Mouse (Mus musculus) MEL (cell line): ENCODE results near the gene Tmem109. TPM values are rescaled to one million over a fixed set of nuclear protein-coding genes. Genes with fewer than 3 reads are reported as not detected.

Experiments used
- DNase-seq: peaks from one replicate; pipeline ENCODE4 v3.0.0; 2011; ENCODE audit warnings: low read depth, low spot score
- H3K27ac ChIP-seq: 2 replicates; pipeline ENCODE4 v1.5.1; 2012; ENCODE audit warnings: low read depth, mild to moderate bottlenecking, control low read depth, low read length, moderate library complexity; ENCODE audit not compliant: control insufficient read depth
- H3K27me3 ChIP-seq, 2 experiments: fragments of 150-350 bp in 1 of 2; sonication (generic) in 1 of 2; 2 replicates each; pipeline ENCODE4 v1.6.1; 2012; ENCODE audit warnings: low read length in 2 of 2, mild to moderate bottlenecking in 2 of 2, improper control_type of control experiment in 1 of 2, moderate library complexity in 1 of 2; ENCODE audit not compliant: insufficient read depth in 2 of 2, control insufficient read depth in 1 of 2
- H3K36me3 ChIP-seq, 2 experiments: 2 replicates each; pipeline ENCODE4 v1.6.1; 2012 to 2014; ENCODE audit warnings: low read length in 2 of 2, improper control_type of control experiment in 1 of 2, inconsistent platforms in 1 of 2, mild to moderate bottlenecking in 1 of 2; ENCODE audit not compliant: insufficient read depth in 2 of 2, control insufficient read depth in 1 of 2
- H3K4me1 ChIP-seq, 2 experiments: fragments of 150-350 bp in 1 of 2; sonication (generic) in 1 of 2; 2 replicates each; pipeline ENCODE4 v1.6.1; 2012; ENCODE audit warnings: low read length in 2 of 2, improper control_type of control experiment in 1 of 2, mild to moderate bottlenecking in 1 of 2; ENCODE audit not compliant: insufficient read depth in 2 of 2, control insufficient read depth in 1 of 2
- H3K4me3 ChIP-seq, 2 experiments: fragments of 150-350 bp in 1 of 2; sonication (generic) in 1 of 2; 2 replicates each; pipeline ENCODE4 v1.5.1; 2012; ENCODE audit warnings: low read depth in 2 of 2, low read length in 2 of 2, mild to moderate bottlenecking in 2 of 2, moderate library complexity in 2 of 2, control low read depth in 1 of 2, improper control_type of control experiment in 1 of 2; ENCODE audit not compliant: control insufficient read depth in 1 of 2, insufficient read depth in 1 of 2
- H3K79me2 ChIP-seq: 2 replicates; pipeline ENCODE4 v1.6.1; 2012; ENCODE audit warnings: mild to moderate bottlenecking, low read length, moderate library complexity; ENCODE audit not compliant: control insufficient read depth, poor library complexity, insufficient read depth
- H3K9ac ChIP-seq: 2 replicates; pipeline ENCODE4 v1.6.1; 2012; ENCODE audit warnings: low read depth, mild to moderate bottlenecking, control low read depth, low read length, moderate library complexity; ENCODE audit not compliant: control insufficient read depth, poor library complexity, severe bottlenecking
- H3K9me3 ChIP-seq: fragments of 150-350 bp; sonication (generic); replicated peaks from 2 replicates; pipeline ENCODE4 v1.6.1; 2012; ENCODE audit warnings: mild to moderate bottlenecking, low read length, improper control_type of control experiment, moderate library complexity; ENCODE audit not compliant: insufficient read depth
- E2F4 ChIP-seq: IDR thresholded peaks from 2 replicates; pipeline ENCODE4 v1.6.1; 2011; ENCODE audit warnings: low read depth, low read length, improper control_type of control experiment, borderline replicate concordance
- ETS1 ChIP-seq: IDR thresholded peaks from 2 replicates; pipeline ENCODE4 v1.6.1; 2012; ENCODE audit warnings: low read depth, mild to moderate bottlenecking, inconsistent platforms, low read length, improper control_type of control experiment, moderate library complexity
- JUND ChIP-seq: IDR thresholded peaks from 2 replicates; pipeline ENCODE4 v1.6.1; 2011; ENCODE audit warnings: low read depth, mild to moderate bottlenecking, improper control_type of control experiment, low read length
- MAFK ChIP-seq: IDR thresholded peaks from 2 replicates; pipeline ENCODE4 v1.6.1; 2011; ENCODE audit warnings: low read depth, mild to moderate bottlenecking, low read length, improper control_type of control experiment, borderline replicate concordance
- MEF2A ChIP-seq: IDR thresholded peaks from 2 replicates; pipeline ENCODE4 v1.6.1; 2014; ENCODE audit warnings: low read depth, mild to moderate bottlenecking, inconsistent platforms, low read length, improper control_type of control experiment; ENCODE audit not compliant: poor library complexity, insufficient replicate concordance, severe bottlenecking; ENCODE audit errors: extremely low read depth
- MXI1 ChIP-seq: IDR thresholded peaks from 2 replicates; pipeline ENCODE4 v1.6.1; 2011; ENCODE audit warnings: mild to moderate bottlenecking, low read depth, low read length, improper control_type of control experiment
- MYB ChIP-seq: IDR thresholded peaks from 2 replicates; pipeline ENCODE4 v1.6.1; 2011; ENCODE audit warnings: mild to moderate bottlenecking, low read depth, low read length, improper control_type of control experiment
- NELFE ChIP-seq: IDR thresholded peaks from 2 replicates; pipeline ENCODE4 v1.6.1; 2011; ENCODE audit warnings: low read depth, low read length, improper control_type of control experiment
- NRF1 ChIP-seq: IDR thresholded peaks from 2 replicates; pipeline ENCODE4 v1.6.1; 2014; ENCODE audit warnings: low read depth, mild to moderate bottlenecking, inconsistent platforms, low read length, improper control_type of control experiment, moderate library complexity; ENCODE audit not compliant: poor library complexity, insufficient read depth, severe bottlenecking
- POLR2A ChIP-seq, 2 experiments: IDR thresholded peaks; 2 replicates each; pipeline ENCODE4 v1.6.1; 2011 to 2012; ENCODE audit warnings: low read length in 2 of 2, mild to moderate bottlenecking in 2 of 2, control low read depth in 1 of 2, improper control_type of control experiment in 1 of 2, low read depth in 1 of 2, moderate library complexity in 1 of 2; ENCODE audit not compliant: control insufficient read depth in 1 of 2, insufficient read depth in 1 of 2, poor library complexity in 1 of 2
- POLR2AphosphoS5 ChIP-seq: IDR thresholded peaks from 2 replicates; pipeline ENCODE4 v1.6.1; 2012; ENCODE audit warnings: low read depth, borderline replicate concordance, mild to moderate bottlenecking, inconsistent platforms, low read length, moderate library complexity, mixed read lengths
- SIN3A ChIP-seq: IDR thresholded peaks from 2 replicates; pipeline ENCODE4 v1.6.1; 2012; ENCODE audit warnings: low read length, improper control_type of control experiment, inconsistent platforms
- TBP ChIP-seq: IDR thresholded peaks from 2 replicates; pipeline ENCODE4 v1.8.0; 2011; ENCODE audit warnings: low read depth, low read length, improper control_type of control experiment
- TCF12 ChIP-seq: IDR thresholded peaks from 2 replicates; pipeline ENCODE4 v1.6.1; 2014; ENCODE audit warnings: low read depth, mild to moderate bottlenecking, inconsistent platforms, low read length, improper control_type of control experiment, moderate library complexity
- UBTF ChIP-seq: IDR thresholded peaks from 2 replicates; pipeline ENCODE4 v1.6.1; 2012; ENCODE audit warnings: low read depth, mild to moderate bottlenecking, inconsistent platforms, low read length, improper control_type of control experiment, moderate library complexity, borderline replicate concordance; ENCODE audit not compliant: insufficient read depth
- USF2 ChIP-seq, 2 experiments: IDR thresholded peaks; 2 replicates each; pipeline ENCODE4 v1.6.1; 2011 to 2012; ENCODE audit warnings: improper control_type of control experiment in 2 of 2, low read length in 2 of 2, borderline replicate concordance in 1 of 2, inconsistent platforms in 1 of 2, low read depth in 1 of 2, mild to moderate bottlenecking in 1 of 2; ENCODE audit not compliant: insufficient read depth in 1 of 2
- ZC3H11A ChIP-seq: IDR thresholded peaks from 2 replicates; pipeline ENCODE4 v1.6.1; 2012; ENCODE audit warnings: low read depth, mild to moderate bottlenecking, inconsistent platforms, low read length, improper control_type of control experiment
- polyA plus RNA-seq, 2 experiments: library from polyadenylated mRNA; stranded (reverse) in 1 of 2; unstranded in 1 of 2; fragments of >175 nt in 1 of 2; fragments of >200 nt in 1 of 2; gene quantifications; 2 replicates each; pipeline versions ENCODE4 v1.2.1 to v1.2.4; 2012; ENCODE audit warnings: low replicate concordance in 2 of 2, low read depth in 1 of 2; ENCODE audit not compliant: insufficient read length in 2 of 2, insufficient read depth in 1 of 2, missing spikeins in 1 of 2
- total RNA-seq: library from RNA; depleted of rRNA; stranded (reverse); fragments of 300-350 nt; gene quantifications from 2 replicates; pipeline ENCODE4 v1.2.3, GENCODE M21; 2012

The Tmem109 gene
- total and polyA plus RNA-seq, 3 experiments: 30.4 to 42.4 TPM; not detected in 1

- Histone ChIP-seq H3K4me1 (no peaks in the 10 kb centered on the region), H3K79me2 (no peaks in the 10 kb centered on the region), H3K27ac (no peak overlapping the region), H3K9ac (no peak overlapping the region)
- TF ChIP-seq MEF2A (no peak), TCF12 (no peak), NELFE (no peak)
- TF ChIP-seq, all 39 proteins: peak for 0
- Histone ChIP-seq H3K36me3 (no peaks in the 10 kb centered on the region), H3K9me3 (no peaks in the 10 kb centered on the region), H3K4me3 (no peak overlapping the region), H3K27me3 (peaks cover 2 to 7% of the 10 kb centered on the region in 2 experiments)
- no peak for DNase-seq
Measured at GRCm38 (mm10) chr19:10926123-10926621, 44.4 kb upstream of the Tmem109 start.

DNA sequence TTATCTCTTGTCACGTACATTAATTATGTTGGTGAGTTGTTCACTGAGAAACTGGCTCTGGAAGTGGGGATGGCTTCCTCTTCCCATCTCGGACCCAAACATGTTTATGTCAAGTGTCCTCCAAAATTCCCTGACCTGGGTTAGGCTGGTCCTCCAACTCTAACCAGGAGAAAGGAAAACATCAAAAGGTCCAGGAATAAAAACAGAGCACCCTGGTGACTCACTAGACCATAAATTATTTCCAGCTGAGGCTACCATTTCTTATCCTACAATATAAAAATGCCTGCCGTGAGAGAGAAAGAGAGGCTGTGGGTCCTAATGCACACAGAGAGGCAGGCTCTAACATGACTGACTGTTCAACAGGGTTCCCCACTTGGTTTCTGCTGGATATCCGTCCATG is 42.4 kb upstream of the Tmem109 start:
- TF ChIP-seq MYB (no peak), ZC3H11A (no peak), NELFE (no peak), MAFK (no peak)
- Histone ChIP-seq H3K9me3 (no peaks in the 10 kb centered on the region), H3K4me1 (no peaks in the 10 kb centered on the region), H3K36me3 (no peaks in the 10 kb centered on the region), H3K9ac (no peak overlapping the region), H3K27ac (no peak overlapping the region), H3K79me2 (no peaks in the 10 kb centered on the region), H3K4me3 (no peak overlapping the region), H3K27me3 (peaks cover 0 to 7% of the 10 kb centered on the region in 2 experiments)
- DNase-seq: no peak

- TF ChIP-seq TBP (no peak), POLR2AphosphoS5 (no peak), MXI1 (no peak), TCF12 (no peak), JUND (no peak), UBTF (no peak), E2F4 (no peak), SIN3A (no peak), MYB (no peak), NRF1 (no peak), ETS1 (no peak), USF2 (IDR thresholded peaks at IDR 0.05; ENCODE audit: borderline replicate concordance in 1 of 2, insufficient read depth in 1 of 2, low read depth in 1 of 2, low read length in 2 of 2) (no peak), POLR2A (IDR thresholded peaks at IDR 0.05; ENCODE audit: control insufficient read depth in 1 of 2, insufficient read depth in 1 of 2, low read depth in 1 of 2, low read length in 2 of 2, poor library complexity in 1 of 2) (no peak)
- Histone ChIP-seq H3K36me3 (no peaks in the 10 kb centered on the region), H3K9me3 (no peaks in the 10 kb centered on the region), H3K79me2 (no peaks in the 10 kb centered on the region), H3K27ac (no peak overlapping the region), H3K27me3 (peaks cover 0 to 7% of the 10 kb centered on the region in 2 experiments; a peak in 3 of 4 replicates), H3K9ac (no peak overlapping the region), H3K4me1 (no peaks in the 10 kb centered on the region), H3K4me3 (no peak overlapping the region)
- DNase-seq: no peak
Measured at GRCm38 (mm10) chr19:10921058-10921457, 39.3 kb upstream of the Tmem109 start.
